Mouse (Mus musculus) stomach, postnatal 0 days (tissue): ENCODE measurements around the gene Pkp3. TPM values are rescaled to one million over a fixed set of nuclear protein-coding genes. Genes with fewer than 3 reads are reported as not detected.

Experiments used
- ATAC-seq: fragments of 200-750 bp; cut with Nextera tagmentation; 2 replicates; pipeline ENCODE4 v1.8.0; 2017; ENCODE audit not compliant: low FRiP score, low TSS enrichment
- DNase-seq: peaks from one replicate; pipeline ENCODE4 v3.0.0-alpha.2; 2016; ENCODE audit warnings: low spot score
- H3K27ac ChIP-seq: fragments of 300-500 bp; sonication (generic); replicated peaks from 2 replicates; pipeline ENCODE4 v1.5.1; 2014; ENCODE audit warnings: mild to moderate bottlenecking, control low read depth
- H3K27me3 ChIP-seq: fragments of 300-500 bp; sonication (generic); 2 replicates; pipeline ENCODE4 v1.6.1; 2014; ENCODE audit warnings: low read length; ENCODE audit not compliant: control insufficient read depth, insufficient read depth
- H3K36me3 ChIP-seq: fragments of 300-500 bp; sonication (generic); 2 replicates; pipeline ENCODE4 v1.6.1; 2014; ENCODE audit warnings: low read length, mixed read lengths; ENCODE audit not compliant: control insufficient read depth, insufficient read depth
- H3K4me1 ChIP-seq: fragments of 300-500 bp; sonication (generic); replicated peaks from 2 replicates; pipeline ENCODE4 v1.6.1; 2014; ENCODE audit warnings: antibody characterized with exemption; ENCODE audit not compliant: control insufficient read depth, insufficient read depth
- H3K4me2 ChIP-seq: fragments of 300-500 bp; sonication (generic); replicated peaks from 2 replicates; pipeline ENCODE4 v1.6.1; 2014; ENCODE audit warnings: low read depth, mild to moderate bottlenecking, control low read depth, moderate library complexity
- H3K4me3 ChIP-seq: fragments of 300-500 bp; sonication (generic); 2 replicates; pipeline ENCODE4 v1.5.1; 2014; ENCODE audit warnings: low read depth, low read length, control low read depth
- H3K9ac ChIP-seq: fragments of 300-500 bp; sonication (generic); 2 replicates; pipeline ENCODE4 v1.6.1; 2014; ENCODE audit warnings: mild to moderate bottlenecking, low read length, control low read depth, mixed read lengths
- H3K9me3 ChIP-seq: fragments of 300-500 bp; sonication (generic); 2 replicates; pipeline ENCODE4 v1.6.1; 2016; ENCODE audit warnings: low read length; ENCODE audit not compliant: control insufficient read depth
- CTCF ChIP-seq: IDR thresholded peaks from 2 replicates; pipeline ENCODE4 v1.5.1; 2016; ENCODE audit warnings: antibody characterized with exemption, low read depth, mild to moderate bottlenecking, moderate library complexity
- EP300 ChIP-seq: optimal IDR thresholded peaks from 2 replicates; pipeline ENCODE3; 2016; ENCODE audit warnings: antibody characterized with exemption
- WGBS: fragments of 180-500 bp; shearing (Covaris S2); extraction: QIAGEN DNeasy Blood & Tissue Kit; methylation state at CpG from one replicate; pipeline ENCODE4 v1.1.7; 2014; 5-methylcytosine and 5-hydroxymethylcytosine counted together
- polyA plus RNA-seq: library from polyadenylated mRNA; unstranded; fragments of >200 nt; fragmentation: Nextera tagmentation; extraction: Ambion mirVana; gene quantifications from 2 replicates; pipeline ENCODE4 v1.2.1, GENCODE M21; 2015

Gene Pkp3
- polyA plus RNA-seq, 1 experiment from 2014 or later: 97.9 TPM

DNA sequence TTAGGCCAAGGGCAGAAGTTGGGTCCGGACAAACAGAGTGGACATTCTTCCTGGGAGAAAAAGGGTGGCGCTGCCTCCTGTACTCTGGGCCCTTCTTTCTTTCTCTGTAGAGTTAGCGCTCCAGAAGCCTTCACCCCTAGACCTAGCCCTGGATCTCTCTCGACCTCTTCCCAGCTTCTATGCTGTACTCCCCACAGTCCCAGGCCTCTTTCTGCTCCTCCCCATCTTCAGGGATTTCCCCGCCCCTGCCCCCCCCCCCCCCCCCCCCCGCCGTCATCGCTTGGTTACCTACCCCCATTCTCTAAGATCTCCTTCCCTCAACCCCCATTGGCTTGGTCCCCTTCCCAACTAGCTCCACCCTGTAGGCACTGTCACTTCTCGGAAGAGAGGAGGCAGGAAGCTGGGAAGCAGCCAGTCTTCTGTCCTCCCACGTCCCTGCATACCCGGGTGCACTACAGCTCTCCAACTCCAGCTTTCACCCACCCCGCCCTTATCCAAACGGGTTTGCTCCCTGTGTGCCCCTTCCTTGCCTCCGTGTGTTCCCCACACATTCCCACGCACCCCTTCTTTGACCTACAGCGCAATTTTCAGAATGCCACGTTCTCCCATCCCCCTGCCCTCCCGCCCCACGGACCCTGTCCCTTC lies 30.3 kb upstream of the Pkp3 start:
- Histone ChIP-seq H3K4me3 (peak overlapping the region; percentile 18; the same call in 1 of the 2 replicates), H3K4me2 (peak overlapping the region; percentile 62), H3K4me1 (0 out of 2 replicates have a peak, but pooled peaks cover 7% of the 10 kb centered on the region), H3K9ac (peak overlapping the region; percentile 50), H3K36me3 (no peaks in the 10 kb centered on the region), H3K27ac (peak overlapping the region; percentile 95), H3K27me3 (no peaks in the 10 kb centered on the region), H3K9me3 (no peaks in the 10 kb centered on the region)
- WGBS: 5% methylated on average over 14 of the region's 19 CpGs
- ATAC-seq (peak; percentile 88), DNase-seq (peak; percentile 61)
- TF ChIP-seq CTCF: no peak
- TF ChIP-seq EP300: no peak

DNA sequence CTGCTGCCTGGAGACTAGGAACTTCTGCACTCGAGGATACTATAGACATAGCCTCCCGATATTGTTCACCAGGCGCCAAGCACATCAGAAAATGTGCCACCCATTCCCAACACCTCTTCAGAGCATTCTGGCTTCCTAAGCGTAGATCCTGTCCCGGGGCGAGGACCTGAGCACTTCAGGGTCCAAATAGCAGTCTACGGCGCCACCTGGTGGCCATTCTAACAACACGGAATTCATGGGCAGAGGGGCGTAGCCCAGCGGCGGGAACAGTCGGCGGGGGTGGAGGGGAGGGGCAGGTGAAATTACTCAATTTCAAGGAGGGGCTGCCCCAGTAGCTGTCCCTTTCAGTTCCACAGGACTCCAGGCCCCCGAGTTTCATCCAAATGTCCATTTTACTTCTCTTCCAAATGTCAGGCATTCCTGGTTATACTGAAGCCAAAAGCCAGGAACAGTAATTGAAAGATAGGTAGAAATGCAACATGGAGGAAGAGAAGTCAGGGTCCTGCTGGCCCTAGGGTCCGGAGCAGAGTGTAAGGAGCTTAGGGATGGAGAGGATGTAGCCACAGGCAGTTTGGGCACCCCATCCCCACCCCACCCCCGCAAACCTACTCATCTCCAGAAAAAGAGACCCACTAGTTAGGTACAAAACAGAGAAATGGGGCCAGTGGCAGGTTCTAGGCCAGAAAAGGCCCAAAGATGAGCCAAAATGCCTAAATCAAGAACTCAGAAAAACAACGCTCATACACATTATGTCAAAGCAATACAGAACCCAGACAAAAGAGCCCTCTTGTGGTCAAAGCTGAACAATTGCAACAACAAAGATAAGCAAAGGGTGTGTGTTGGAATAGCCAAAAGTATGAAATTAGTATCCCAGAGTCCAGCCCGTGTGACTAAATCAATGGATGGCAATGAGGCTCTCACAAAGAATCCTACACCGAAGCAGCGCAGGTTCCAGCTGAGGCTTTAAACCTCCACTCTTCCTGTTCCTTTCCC lies 29.5 kb upstream of the Pkp3 start:
- Histone ChIP-seq H3K36me3 (no peaks in the 10 kb centered on the region), H3K4me1 (0 out of 2 replicates have a peak, but pooled peaks cover 7% of the 10 kb centered on the region), H3K4me3 (peak overlapping the region; percentile 18; the same call in 1 of the 2 replicates), H3K9ac (peak overlapping the region; percentile 50), H3K27me3 (no peaks in the 10 kb centered on the region), H3K9me3 (no peaks in the 10 kb centered on the region), H3K27ac (peak overlapping the region; percentile 95), H3K4me2 (peak overlapping the region; percentile 62)
- no peak for TF ChIP-seq EP300
- TF ChIP-seq CTCF: peak; percentile 95
- ATAC-seq (peak; percentile 90), DNase-seq (peak; percentile 92)
- WGBS: 6% methylated on average over 21 of the region's 21 CpGs

DNA sequence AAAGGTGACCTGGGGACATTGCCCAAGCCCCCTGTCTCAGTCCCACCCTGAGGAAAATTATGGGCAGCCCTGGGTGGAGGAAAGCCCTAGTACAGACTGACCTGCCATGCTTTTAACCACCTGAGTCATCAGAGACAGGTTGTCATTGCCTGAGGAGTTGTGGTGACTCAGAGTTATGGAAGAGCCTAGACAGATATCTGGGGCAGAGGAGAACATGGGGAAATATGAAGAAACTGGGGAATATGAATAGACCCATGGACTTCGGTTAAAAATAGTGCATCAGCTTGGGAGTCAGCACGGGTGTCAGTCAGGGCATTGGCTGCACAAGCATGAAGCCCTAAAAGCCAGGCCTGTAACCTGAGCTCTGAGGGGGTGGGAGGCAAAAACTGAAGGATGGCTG lies 28.7 kb upstream of the Pkp3 start:
- H3K4me3 ChIP-seq: no peak overlapping the region
- ATAC-seq: no peak
- H3K4me2 ChIP-seq: no peak overlapping the region
- 71% methylated on average over 2 of the region's 2 CpGs for WGBS
- no peak overlapping the region for H3K9ac ChIP-seq
- H3K27me3 ChIP-seq: no peaks in the 10 kb centered on the region
- no peaks in the 10 kb centered on the region for H3K9me3 ChIP-seq
- 0 out of 2 replicates have a peak, but pooled peaks cover 7% of the 10 kb centered on the region for H3K4me1 ChIP-seq
- H3K36me3 ChIP-seq: no peaks in the 10 kb centered on the region
- H3K27ac ChIP-seq: no peak overlapping the region
- TF ChIP-seq EP300: no peak
- TF ChIP-seq CTCF: no peak
- no peak for DNase-seq

DNA sequence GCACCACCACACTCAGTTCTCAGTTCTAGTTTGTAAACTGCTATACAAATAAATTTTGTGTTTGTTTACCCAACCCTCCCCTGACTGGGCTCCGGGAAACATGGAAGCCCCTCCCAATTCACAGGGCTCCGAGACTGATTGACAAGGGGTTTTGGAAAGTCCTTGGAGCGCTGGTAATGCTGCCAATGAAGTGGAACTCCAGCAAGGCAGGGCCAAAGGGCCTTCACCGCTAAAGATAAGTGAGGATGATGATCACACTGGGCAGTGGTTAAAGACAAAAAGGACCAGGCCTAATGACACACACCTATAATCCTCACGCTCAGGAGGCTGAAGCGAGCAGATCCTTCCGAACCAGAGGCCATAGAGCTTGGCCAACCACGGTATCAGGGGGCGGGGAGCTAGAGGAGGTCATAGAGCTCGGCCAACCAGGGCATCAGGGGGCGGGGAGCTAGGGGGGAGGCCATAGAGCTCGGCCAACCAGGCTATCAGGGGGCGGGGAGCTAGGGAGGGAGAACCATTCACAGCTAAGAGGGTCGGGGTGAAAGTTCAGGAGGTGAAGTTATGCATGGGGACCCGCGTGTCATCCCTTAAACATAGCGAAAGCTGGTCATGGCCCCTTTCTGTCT lies 26.8 kb upstream of the Pkp3 start:
- WGBS: 66% methylated on average over 16 of the region's 17 CpGs
- 0 out of 2 replicates have a peak, but pooled peaks cover 7% of the 10 kb centered on the region for H3K4me1 ChIP-seq

DNA sequence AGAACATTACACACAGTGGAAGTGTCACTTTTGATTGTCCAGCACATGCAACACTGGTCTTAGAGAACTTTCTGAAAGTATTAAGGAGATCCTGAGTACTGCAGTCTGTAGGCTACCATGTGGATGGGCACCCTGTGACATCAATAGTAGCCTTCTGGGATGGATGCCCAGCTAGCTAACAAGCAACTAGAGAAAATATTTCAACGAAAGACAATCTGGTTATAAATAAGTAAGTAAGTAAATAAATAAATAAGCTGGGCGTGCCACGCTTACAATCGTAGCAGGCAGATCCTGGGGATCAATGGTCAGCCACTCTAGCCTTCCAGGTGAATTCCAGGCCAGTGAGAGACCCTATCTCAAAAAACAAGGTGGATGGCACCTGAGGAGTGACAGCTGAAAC lies 26.0 kb upstream of the Pkp3 start:
- no peaks in the 10 kb centered on the region for H3K36me3 ChIP-seq
- no peaks in the 10 kb centered on the region for H3K9me3 ChIP-seq
- no peak overlapping the region for H3K27ac ChIP-seq
- DNase-seq (no peak), ATAC-seq (no peak)
- H3K4me2 ChIP-seq: no peak overlapping the region
- TF ChIP-seq CTCF (no peak), EP300 (no peak)
- H3K9ac ChIP-seq: no peak overlapping the region
- WGBS: 74% methylated on average over 4 of the region's 4 CpGs
- H3K4me1 ChIP-seq: 0 out of 2 replicates have a peak, but pooled peaks cover 7% of the 10 kb centered on the region
- H3K4me3 ChIP-seq: no peak overlapping the region
- no peaks in the 10 kb centered on the region for H3K27me3 ChIP-seq

More for the DNA sequence above, 26.8 kb upstream of the Pkp3 start:
- no peaks in the 10 kb centered on the region for H3K9me3 ChIP-seq
- no peak for TF ChIP-seq CTCF
- no peak for TF ChIP-seq EP300
- no peaks in the 10 kb centered on the region for H3K27me3 ChIP-seq
- no peaks in the 10 kb centered on the region for H3K36me3 ChIP-seq
- no peak overlapping the region for H3K4me3 ChIP-seq
- ATAC-seq (no peak), DNase-seq (no peak)
- no peak overlapping the region for H3K9ac ChIP-seq
- H3K4me2 ChIP-seq: no peak overlapping the region
- H3K27ac ChIP-seq: no peak overlapping the region
